Mouse (Mus musculus): ENCODE results near the gene Adamts9. TPM values are rescaled to one million over a fixed set of nuclear protein-coding genes. Genes with fewer than 3 reads are reported as not detected.

The Adamts9 gene
- 10 to 100 TPM; 47.3 to 52.0 TPM for total RNA-seq (2021)
- long read RNA-seq, experiment 1, partial matches to known transcripts, result 3 of 3 reads
- long read RNA-seq, experiment 1, other reads (novel, unspliced or antisense), result 0 of 3 reads
- long read RNA-seq, experiment 2, partial matches to known transcripts, result 13 of 18 reads
- long read RNA-seq, experiment 2, other reads (novel, unspliced or antisense), result 5 of 18 reads

GRCm38 (mm10) chr6:92943057-92943781, at the start of gene Adamts9:
TSS of gene Adamts9 (minus strand) at chr6:92943492.
- DNase-seq (ENCODE audit: low spot score in 2 of 2), result peak; percentile 59 to 76

GRCm38 (mm10) chr6:92991616-92992015, 48.3 kb upstream of the Adamts9 start:
- no peak for DNase-seq (ENCODE audit: low spot score in 2 of 2)

- no peak for DNase-seq (ENCODE audit: low spot score in 2 of 2)
Observed at GRCm38 (mm10) chr6:92988620-92988998, 45.3 kb upstream of the Adamts9 start.

- no peak for DNase-seq (ENCODE audit: low spot score in 2 of 2)
Observed at GRCm38 (mm10) chr6:92987846-92988619, 44.7 kb upstream of the Adamts9 start.

GRCm38 (mm10) chr6:92987366-92987765, 44.1 kb upstream of the Adamts9 start:
- no peak for DNase-seq (ENCODE audit: low spot score in 2 of 2)

GRCm38 (mm10) chr6:92983421-92983820, 40.1 kb upstream of the Adamts9 start:
- no peak for DNase-seq (ENCODE audit: low spot score in 2 of 2)

GRCm38 (mm10) chr6:92981451-92982186, 38.3 kb upstream of the Adamts9 start:
- DNase-seq (ENCODE audit: low spot score in 2 of 2), result no peak

- no peak for DNase-seq (ENCODE audit: low spot score in 2 of 2)
Observed at GRCm38 (mm10) chr6:92973340-92973739, 30.0 kb upstream of the Adamts9 start.

- DNase-seq (ENCODE audit: low spot score in 2 of 2), result no peak
Observed at GRCm38 (mm10) chr6:92968718-92969117, 25.4 kb upstream of the Adamts9 start.

- no peak for DNase-seq (ENCODE audit: low spot score in 2 of 2)
Observed at GRCm38 (mm10) chr6:92968216-92968615, 24.9 kb upstream of the Adamts9 start.

GRCm38 (mm10) chr6:92962966-92963365, 19.7 kb upstream of the Adamts9 start:
- no peak for DNase-seq (ENCODE audit: low spot score in 2 of 2)

- no peak for DNase-seq (ENCODE audit: low spot score in 2 of 2)
Observed at GRCm38 (mm10) chr6:92960997-92961396, 17.7 kb upstream of the Adamts9 start.

- no peak for DNase-seq (ENCODE audit: low spot score in 2 of 2)
Observed at GRCm38 (mm10) chr6:92959416-92959815, 16.1 kb upstream of the Adamts9 start.

GRCm38 (mm10) chr6:92947337-92948042, 4.2 kb upstream of the Adamts9 start:
- no peak for DNase-seq (ENCODE audit: low spot score in 2 of 2)

GRCm38 (mm10) chr6:92944711-92945110, 1.4 kb upstream of the Adamts9 start:
- DNase-seq (ENCODE audit: low spot score in 2 of 2), result no peak

- no peak for DNase-seq (ENCODE audit: low spot score in 2 of 2)
Observed at GRCm38 (mm10) chr6:92944048-92944685, 875 bp upstream of the Adamts9 start.

- no peak for DNase-seq (ENCODE audit: low spot score in 2 of 2)
Observed at GRCm38 (mm10) chr6:92941756-92942420, 1.4 kb downstream of the Adamts9 start.

- DNase-seq (ENCODE audit: low spot score in 2 of 2), result peak; percentile 68 to 76
Observed at GRCm38 (mm10) chr6:92941281-92941731, 2.0 kb downstream of the Adamts9 start.

Measured in adrenal gland, postnatal 4 days (tissue).